Mouse (Mus musculus) left cerebral cortex, postnatal 10 days (tissue): ENCODE measurements at regions not wholly inside any gene's neighbourhood (a gene's known extent, or its start where the extent isn't known, plus 50 kb on each side); places are given as distances from the start of the nearest gene placed in this dataset.

Experiments used
- DNase-seq, 2 experiments: peaks; one replicate each; pipeline ENCODE4 v3.0.0; 2021 to 2022; ENCODE audit warnings: low spot score in 2 of 2, mixed read lengths in 1 of 2; ENCODE audit errors: extremely low spot score in 1 of 2
- intact Hi-C: fragments of 180-260 bp; cut with DNase I; formaldehyde crosslinking; loops from one replicate; pipeline ENCODE4 v1.15.1; 2025

GRCm38 (mm10) chr15:62165826-62166500, 1243.2 kb upstream of the A1bg start:
- DNase-seq: no peak
- intact Hi-C loops: no loop called here

GRCm38 (mm10) chr15:62164766-62165410, 1242.1 kb upstream of the A1bg start:
- intact Hi-C loops: no loop called here
- no peak for DNase-seq

DNA sequence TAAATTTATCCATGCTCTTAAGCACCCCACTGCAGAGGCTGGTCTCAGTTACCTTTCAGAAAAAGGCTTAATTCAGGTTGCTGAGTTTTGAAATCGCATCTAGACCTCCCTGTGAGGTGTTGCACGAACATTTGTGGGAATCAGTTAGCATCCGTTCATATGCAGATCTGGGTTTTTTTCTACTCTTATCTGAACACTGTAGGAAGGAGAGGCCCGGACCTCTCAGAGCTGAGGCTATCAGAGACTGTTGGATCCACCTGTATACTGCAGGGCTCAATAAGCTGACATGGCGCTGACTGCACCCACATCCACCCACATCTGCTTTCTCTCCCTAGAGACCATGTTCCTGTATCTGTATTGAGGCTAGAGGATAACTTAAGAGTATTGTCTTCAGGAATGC, 1240.4 kb upstream of the A1bg start:
- intact Hi-C loops: no loop called here
- DNase-seq: no peak

DNA sequence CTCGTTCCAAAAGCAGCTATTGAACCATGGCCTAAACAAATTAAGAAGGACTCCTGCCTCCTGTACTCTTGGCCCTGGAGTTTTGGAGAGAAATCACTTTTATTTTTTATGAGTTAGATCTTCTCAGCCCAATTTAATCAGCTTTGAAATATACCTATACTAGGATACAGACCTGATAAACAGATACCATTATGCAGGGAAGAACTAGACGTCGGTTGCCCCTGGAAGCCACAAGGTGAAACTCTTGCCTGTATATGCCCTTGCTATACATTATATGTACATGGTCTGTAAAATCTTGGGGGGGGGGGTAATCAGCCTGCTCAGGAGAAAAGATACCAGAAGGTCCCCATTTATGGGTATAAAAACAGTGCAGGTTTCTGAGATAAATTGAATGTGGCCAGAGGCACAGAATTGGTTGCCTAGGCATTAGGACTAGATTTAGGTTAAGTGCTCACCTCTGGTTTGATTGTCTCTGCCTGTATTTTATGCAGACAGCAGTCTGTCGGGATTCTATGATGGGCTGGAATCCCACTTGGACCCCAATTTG, 1239.9 kb upstream of the A1bg start:
- DNase-seq: no peak
- intact Hi-C loops: no loop called here

DNA sequence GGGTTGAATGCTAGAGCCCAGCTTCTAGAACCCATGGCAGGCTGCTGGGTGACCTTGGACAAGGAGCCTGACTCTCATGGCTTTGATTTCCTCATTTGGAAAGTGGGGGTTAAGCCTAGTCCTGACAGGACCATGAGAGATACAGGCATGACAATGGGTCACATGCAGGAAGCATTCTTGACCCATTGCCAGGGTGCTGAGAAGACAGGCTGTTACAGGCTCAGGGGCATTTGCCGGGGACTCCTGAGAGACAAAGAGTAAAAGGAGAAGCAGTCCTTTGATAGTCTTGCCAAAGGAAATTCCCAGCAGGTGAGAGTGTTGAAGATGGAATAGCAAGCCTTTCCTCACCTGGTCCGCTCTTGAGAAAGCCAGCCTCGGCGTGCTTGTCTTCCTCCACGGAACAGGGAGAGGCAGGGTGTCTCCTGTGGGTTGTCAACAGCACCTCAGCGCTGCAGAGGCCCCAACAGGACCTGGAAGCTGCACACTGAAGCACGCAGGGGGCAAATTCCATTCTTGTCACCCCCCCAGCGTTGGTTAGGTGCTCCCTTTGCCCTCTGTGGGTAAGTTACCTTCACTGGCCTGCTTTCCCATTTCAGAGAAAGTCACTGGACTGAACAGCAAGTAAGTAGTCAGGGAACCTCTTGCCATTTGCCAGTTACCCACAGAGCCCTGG, 1239.3 kb upstream of the A1bg start:
- intact Hi-C loops: no loop called here
- no peak for DNase-seq

DNA sequence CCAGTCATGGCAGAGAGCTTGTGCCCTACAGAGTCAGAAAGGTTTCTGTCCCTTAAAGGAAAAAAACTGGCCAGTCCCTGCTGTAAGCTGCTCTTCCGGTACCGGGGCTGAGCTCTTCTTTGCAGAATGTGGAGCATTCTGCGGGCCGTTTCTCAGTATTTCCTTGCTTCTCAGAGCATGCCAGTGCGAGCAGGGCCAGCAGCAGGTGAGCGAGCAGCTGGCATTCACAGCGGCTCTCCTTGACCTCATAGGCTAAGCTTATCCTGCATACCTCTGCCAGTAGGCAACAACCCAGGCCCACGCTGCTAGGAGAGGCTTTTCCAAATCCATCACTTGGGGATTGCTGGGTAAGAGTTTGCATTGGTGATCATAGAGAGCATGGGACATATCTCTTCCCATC, 1238.2 kb upstream of the A1bg start:
- intact Hi-C loops: no loop called here
- no peak for DNase-seq

DNA sequence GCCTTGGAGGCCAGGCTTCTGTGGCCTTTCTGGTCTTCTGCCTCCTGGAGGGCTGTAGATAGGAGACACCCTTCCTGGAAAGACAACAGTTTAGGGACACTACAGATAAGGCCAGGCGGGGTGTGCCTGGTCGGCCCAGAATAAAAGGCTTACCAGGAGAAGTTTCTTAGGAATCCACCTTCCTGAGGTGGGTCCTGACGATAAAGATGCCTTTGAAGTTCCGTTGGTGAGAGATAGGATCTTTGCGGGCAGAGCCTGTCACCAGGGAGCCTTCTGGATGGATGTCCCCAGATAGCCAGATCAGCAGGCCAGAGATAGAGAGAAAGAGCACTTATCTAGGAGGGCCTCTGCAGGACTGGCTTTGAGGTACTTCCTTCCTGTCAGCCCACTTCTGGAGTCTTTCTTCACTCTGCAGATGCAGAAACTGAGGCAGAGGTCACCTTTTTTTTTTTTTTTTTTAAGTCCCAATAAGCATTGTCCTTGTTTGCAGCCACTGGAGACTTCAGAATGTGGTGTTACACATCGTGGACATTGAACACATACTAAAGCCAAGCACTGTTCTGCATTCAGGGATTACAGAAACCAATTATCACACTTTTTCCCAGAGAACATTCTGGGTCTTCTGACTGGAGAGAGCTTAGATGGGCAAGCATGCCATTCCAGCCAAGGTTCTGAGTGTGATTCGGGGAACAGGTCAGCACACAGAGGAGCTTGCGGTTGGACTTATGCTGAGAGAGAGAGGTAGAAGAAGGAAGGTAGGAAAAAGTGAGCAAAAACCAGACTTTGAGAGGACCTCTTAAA, 1236.3 kb upstream of the A1bg start:
- intact Hi-C loops: no loop called here
- DNase-seq: no peak

DNA sequence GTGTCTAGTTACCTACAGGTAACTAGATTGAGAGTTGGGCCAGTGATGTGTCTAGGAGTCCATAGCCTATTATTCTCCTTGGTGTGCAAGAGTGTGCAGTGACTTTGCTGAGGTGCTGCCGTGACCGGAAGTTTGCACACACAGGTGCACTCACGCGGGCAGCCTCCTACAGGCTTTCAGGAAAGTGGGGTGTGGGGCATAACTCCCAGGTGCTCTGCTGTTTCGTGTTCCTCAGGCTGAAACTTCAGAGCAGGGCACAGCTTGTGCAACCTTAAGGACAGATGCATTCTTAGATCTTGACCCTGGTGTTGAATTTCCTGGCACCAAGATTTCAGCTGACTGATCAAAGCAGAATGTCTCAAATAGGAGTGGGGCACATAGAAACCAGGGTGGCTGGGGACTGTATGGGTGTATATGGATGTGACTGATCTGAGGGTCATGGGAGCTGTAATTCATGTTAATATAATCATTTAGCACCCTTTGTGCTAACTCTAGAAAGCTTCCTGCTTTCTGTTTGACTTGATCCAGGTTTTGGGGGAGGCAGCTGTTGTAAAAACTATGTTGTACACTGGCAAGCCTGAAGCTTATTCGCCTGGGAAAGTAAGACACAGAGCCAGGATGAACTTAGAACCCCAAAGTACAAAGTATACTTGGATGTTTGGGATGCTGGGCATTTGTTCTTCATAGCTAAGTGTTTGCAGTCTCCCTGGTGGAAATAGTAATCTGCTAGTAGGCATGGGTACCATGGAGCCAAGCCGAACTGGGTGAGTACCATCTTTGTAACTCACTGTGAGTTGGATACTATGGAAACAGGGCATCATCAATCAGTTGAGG, 1234.6 kb upstream of the A1bg start:
- intact Hi-C loops: no loop called here
- DNase-seq: no peak

- DNase-seq: no peak
- intact Hi-C loops: no loop called here
These were observed 1230.4 kb upstream of the A1bg start for GRCm38 (mm10) chr15:62153222-62153621.

DNA sequence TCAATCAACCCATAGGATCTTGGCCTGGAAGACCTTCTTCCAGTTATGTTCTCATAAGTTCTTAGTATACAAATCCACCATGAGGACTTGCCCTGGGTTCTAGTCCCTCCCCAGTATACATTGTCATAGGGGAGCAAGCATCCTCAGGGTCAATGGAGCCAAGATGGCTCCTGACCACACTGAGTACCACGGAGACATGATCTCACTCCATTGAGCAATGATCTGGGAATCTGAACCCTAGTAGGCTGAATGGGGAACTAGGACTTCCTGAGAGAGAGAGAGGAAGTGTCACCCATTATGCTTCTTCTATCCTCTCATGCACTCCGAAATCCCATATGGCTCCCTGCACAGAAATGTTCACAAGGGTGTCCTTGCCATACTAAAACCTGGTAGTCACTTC, 1229.3 kb upstream of the A1bg start:
- DNase-seq: no peak
- intact Hi-C loops: no loop called here

- DNase-seq: no peak
- intact Hi-C loops: no loop called here
These were observed 1228.9 kb upstream of the A1bg start for GRCm38 (mm10) chr15:62151690-62152089.

DNA sequence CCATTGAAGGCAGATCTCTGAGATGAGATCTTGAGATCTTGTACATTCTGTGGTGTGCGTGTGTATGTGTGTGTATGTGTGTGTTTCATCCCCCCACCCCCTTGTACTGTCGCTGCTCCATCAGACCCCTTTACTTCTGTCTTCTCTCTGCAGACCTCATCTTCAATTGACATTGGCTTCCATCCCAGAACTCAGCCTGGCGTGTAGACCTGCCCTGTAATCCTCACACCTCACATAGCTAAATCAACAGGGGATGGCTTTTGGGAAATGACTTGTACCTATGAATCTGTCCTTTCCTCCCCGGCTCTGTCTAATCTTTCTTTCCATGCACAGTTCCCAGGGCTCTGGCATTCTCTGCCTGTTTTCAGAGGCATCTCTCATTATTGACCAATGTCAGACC, 1227.5 kb upstream of the A1bg start:
- intact Hi-C loops: no loop called here
- DNase-seq: no peak

DNA sequence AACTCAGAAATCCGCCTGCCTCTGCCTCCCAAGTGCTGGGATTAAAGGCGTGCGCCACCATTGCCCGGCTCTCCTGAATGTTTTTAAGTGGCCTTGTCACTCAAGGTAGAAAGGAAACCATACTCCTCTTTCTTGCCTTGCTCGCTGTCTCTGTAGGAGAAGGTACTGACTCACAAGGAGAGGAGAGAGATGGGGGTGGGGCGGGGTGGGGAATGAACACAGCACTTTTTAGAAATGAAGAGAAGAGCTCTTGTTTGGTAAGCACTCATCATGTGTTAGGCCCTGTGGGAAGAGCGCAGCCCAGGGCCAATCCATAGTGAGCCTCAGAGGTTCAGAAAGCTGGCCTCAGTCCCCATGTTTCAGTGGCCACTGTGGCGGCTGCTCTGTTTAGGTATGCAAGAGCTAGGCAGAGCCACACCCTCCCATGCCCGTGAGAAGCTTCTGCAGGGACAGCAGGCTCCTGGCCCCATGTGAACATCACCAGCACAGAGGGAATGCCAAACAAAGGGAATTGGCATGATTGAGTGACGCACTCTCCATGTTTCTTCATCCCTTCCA, 1225.9 kb upstream of the A1bg start:
- DNase-seq: no peak
- intact Hi-C loops: no loop called here

DNA sequence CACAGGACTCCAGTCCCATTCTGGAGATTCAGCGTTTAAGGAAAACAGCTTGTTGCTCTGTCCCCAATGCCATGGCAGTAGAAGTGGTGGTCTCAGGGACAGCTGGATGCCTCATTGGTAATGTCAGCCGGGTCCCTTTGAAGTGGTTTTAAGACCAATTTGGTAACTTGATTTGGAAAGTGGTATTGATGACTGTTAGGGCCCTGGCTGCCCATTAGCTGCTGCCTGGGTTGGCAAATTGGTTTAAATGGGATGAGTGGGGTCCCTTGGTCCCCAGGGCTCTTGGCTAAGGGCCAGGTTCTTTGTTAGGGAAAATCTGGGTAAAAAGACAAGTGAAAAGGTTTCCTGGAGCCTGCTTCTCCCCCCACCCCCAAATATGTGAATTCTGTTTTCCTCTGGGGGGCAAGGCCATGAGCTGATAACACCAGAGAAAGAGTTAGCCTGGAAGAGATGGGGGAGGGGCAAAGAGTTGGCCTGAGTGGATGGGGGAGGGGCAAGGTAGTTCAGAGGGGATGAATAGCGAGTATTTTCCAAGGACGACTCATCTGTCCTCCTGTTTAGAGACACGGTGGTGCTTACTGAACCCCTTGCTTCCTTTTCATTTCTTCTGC, 1224.6 kb upstream of the A1bg start:
- no peak for DNase-seq
- intact Hi-C loops: no loop called here

DNA sequence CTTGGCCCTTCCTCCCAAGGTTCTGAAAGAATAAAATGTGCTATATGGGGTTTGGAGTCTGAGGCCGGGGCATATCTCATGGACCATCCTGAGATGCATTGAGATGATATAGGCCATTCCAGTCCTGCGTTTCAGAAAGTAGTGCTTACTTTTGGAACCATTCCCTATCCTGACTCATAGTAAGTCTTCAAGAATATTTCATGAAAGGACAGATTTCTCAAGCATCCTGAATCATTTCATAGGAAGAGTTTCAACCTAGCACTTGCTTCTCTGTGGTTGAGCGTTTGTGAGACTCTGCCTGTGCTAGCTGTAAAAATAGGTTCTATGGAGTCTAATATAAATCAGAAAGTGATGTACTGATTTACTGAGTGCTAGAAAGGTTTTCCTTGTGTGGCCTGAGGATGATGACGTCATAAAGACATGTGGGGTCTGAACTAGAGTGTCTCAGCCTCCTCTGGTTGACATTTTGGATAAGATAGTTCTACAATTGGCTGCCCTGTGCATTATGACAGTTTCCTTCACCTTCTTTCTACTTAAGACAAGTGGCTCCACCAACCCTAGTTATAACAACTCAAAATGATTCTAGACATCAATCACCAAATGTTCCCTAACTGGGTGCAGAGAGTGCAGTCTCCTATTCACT, 1223.0 kb upstream of the A1bg start:
- intact Hi-C loops: no loop called here
- no peak for DNase-seq

- intact Hi-C loops: no loop called here
- no peak for DNase-seq
These were observed 1222.2 kb upstream of the A1bg start for GRCm38 (mm10) chr15:62144776-62145564.

DNA sequence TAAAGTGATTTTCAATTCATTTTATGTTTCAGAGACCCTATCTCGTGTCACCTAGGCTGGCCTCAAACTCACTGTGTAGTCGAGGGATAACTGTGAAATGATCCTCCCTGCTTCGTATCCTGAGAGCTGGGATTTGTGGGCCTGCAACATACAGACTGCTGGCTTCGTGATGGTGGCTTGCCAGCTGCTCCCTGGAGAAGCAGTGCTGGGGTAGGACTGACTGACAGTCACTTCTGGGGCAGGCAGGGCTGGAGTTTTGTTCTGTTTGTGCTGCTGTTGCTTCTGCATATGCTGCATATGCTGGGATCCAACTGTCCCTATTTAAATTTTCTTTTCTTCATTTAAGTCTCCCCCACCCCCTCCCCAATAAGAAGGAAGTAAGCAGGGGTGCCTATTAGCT, 1217.0 kb upstream of the A1bg start:
- intact Hi-C loops: no loop called here

More for the DNA sequence above, 1217.0 kb upstream of the A1bg start:
- no peak for DNase-seq
